Mouse (Mus musculus) lung, embryonic 15.5 days (tissue): ENCODE data around the gene Clybl. TPM values are rescaled to one million over a fixed set of nuclear protein-coding genes. Genes with fewer than 3 reads are reported as not detected.

Source experiments
- ATAC-seq: fragments of 200-750 bp; cut with Nextera tagmentation; 2 replicates; pipeline ENCODE4 v1.8.0; 2017; ENCODE audit warnings: moderate number of reproducible peaks, borderline replicate concordance; ENCODE audit not compliant: low FRiP score, low TSS enrichment; ENCODE audit errors: extremely low read depth
- H3K27ac ChIP-seq: fragments of 300-500 bp; sonication (generic); 2 replicates; pipeline ENCODE4 v1.5.1; 2015; ENCODE audit warnings: moderate library complexity, mild to moderate bottlenecking, inconsistent platforms
- H3K27me3 ChIP-seq: fragments of 300-500 bp; sonication (generic); 2 replicates; pipeline ENCODE4 v1.6.1; 2015; ENCODE audit warnings: inconsistent platforms
- H3K36me3 ChIP-seq: fragments of 300-500 bp; sonication (generic); 2 replicates; pipeline ENCODE4 v1.6.1; 2015; ENCODE audit warnings: inconsistent platforms
- H3K4me1 ChIP-seq: fragments of 300-500 bp; sonication (generic); 2 replicates; pipeline ENCODE4 v1.6.1; 2015; ENCODE audit warnings: inconsistent platforms
- H3K4me2 ChIP-seq: fragments of 300-500 bp; sonication (generic); 2 replicates; pipeline ENCODE4 v1.6.1; 2015; ENCODE audit warnings: inconsistent platforms, mild to moderate bottlenecking, moderate library complexity
- H3K4me3 ChIP-seq: fragments of 300-500 bp; sonication (generic); 2 replicates; pipeline ENCODE4 v1.5.1; 2015; ENCODE audit warnings: mild to moderate bottlenecking, inconsistent platforms
- H3K9ac ChIP-seq: fragments of 300-500 bp; sonication (generic); 2 replicates; pipeline ENCODE4 v1.6.1; 2015; ENCODE audit warnings: inconsistent platforms
- H3K9me3 ChIP-seq: fragments of 300-500 bp; sonication (generic); 2 replicates; pipeline ENCODE4 v1.6.1; 2016; ENCODE audit warnings: inconsistent platforms
- WGBS: fragments of 180-500 bp; shearing (Covaris S2); methylation state at CpG from one replicate; pipeline ENCODE4 v1.1.7; 2015; 5-methylcytosine and 5-hydroxymethylcytosine counted together
- polyA plus RNA-seq: library from polyadenylated mRNA; unstranded; fragments of >200 nt; fragmentation: Nextera tagmentation; extraction: Ambion mirVana; gene quantifications from 2 replicates; pipeline ENCODE4 v1.2.1, GENCODE M21; 2015

Clybl gene
- polyA plus RNA-seq, 1 experiment from 2014 or later = 20.4 TPM

- 74% methylated on average over 4 of the region's 4 CpGs for WGBS
- H3K27ac ChIP-seq = no peak overlapping the region
- H3K36me3 ChIP-seq = no peaks in the 10 kb centered on the region
- H3K9ac ChIP-seq = no peak overlapping the region
- no peak for ATAC-seq
- no peaks in the 10 kb centered on the region for H3K4me1 ChIP-seq
- H3K9me3 ChIP-seq = no peaks in the 10 kb centered on the region
- H3K4me2 ChIP-seq = no peak overlapping the region
- H3K4me3 ChIP-seq = no peak overlapping the region
- no peaks in the 10 kb centered on the region for H3K27me3 ChIP-seq
Measured at GRCm38 (mm10) chr14:122357316-122357715, 175.8 kb downstream of the Clybl start.

- no peak overlapping the region for H3K27ac ChIP-seq
- WGBS = 80% methylated on average over 3 of the region's 3 CpGs
- ATAC-seq = no peak
- no peak overlapping the region for H3K4me2 ChIP-seq
- H3K9ac ChIP-seq = no peak overlapping the region
- no peaks in the 10 kb centered on the region for H3K27me3 ChIP-seq
- H3K9me3 ChIP-seq = no peaks in the 10 kb centered on the region
- H3K4me1 ChIP-seq = no peaks in the 10 kb centered on the region
- H3K36me3 ChIP-seq = no peaks in the 10 kb centered on the region
- H3K4me3 ChIP-seq = no peak overlapping the region
Measured at GRCm38 (mm10) chr14:122358592-122358991, 177.1 kb downstream of the Clybl start.

GRCm38 (mm10) chr14:122359136-122359905 lies 177.8 kb downstream of the Clybl start:
- Histone ChIP-seq H3K4me2 (no peak overlapping the region), H3K27me3 (0 out of 2 replicates have a peak, but pooled peaks cover 4% of the 10 kb centered on the region), H3K4me3 (no peak overlapping the region), H3K27ac (no peak overlapping the region), H3K36me3 (no peaks in the 10 kb centered on the region), H3K4me1 (no peaks in the 10 kb centered on the region), H3K9ac (no peak overlapping the region), H3K9me3 (no peaks in the 10 kb centered on the region)
- WGBS = 80% methylated on average over 23 of the region's 23 CpGs
- no peak for ATAC-seq

GRCm38 (mm10) chr14:122361807-122362206 lies 180.3 kb downstream of the Clybl start:
- H3K27me3 ChIP-seq = peaks cover 5% of the 10 kb centered on the region; the same call in 1 of the 2 replicates
- no peaks in the 10 kb centered on the region for H3K9me3 ChIP-seq
- H3K9ac ChIP-seq = no peak overlapping the region
- H3K4me1 ChIP-seq = no peaks in the 10 kb centered on the region
- no peak for ATAC-seq
- no peak overlapping the region for H3K4me2 ChIP-seq
- no peaks in the 10 kb centered on the region for H3K36me3 ChIP-seq
- no peak overlapping the region for H3K4me3 ChIP-seq
- H3K27ac ChIP-seq = no peak overlapping the region
- WGBS = 71% methylated on average over 9 of the region's 9 CpGs

- no peaks in the 10 kb centered on the region for H3K9me3 ChIP-seq
- no peak overlapping the region for H3K4me3 ChIP-seq
- no peak overlapping the region for H3K27ac ChIP-seq
- H3K4me1 ChIP-seq = no peaks in the 10 kb centered on the region
- WGBS = 11% methylated on average over 6 of the region's 6 CpGs
- peaks cover 5% of the 10 kb centered on the region; the same call in 1 of the 2 replicates for H3K27me3 ChIP-seq
- no peaks in the 10 kb centered on the region for H3K36me3 ChIP-seq
- H3K4me2 ChIP-seq = no peak overlapping the region
- no peak for ATAC-seq
- no peak overlapping the region for H3K9ac ChIP-seq
Measured at GRCm38 (mm10) chr14:122363156-122363555, 181.7 kb downstream of the Clybl start.

- Histone ChIP-seq H3K4me3 (no peak overlapping the region), H3K9ac (no peak overlapping the region), H3K4me2 (no peak overlapping the region), H3K27ac (no peak overlapping the region), H3K9me3 (no peaks in the 10 kb centered on the region), H3K4me1 (no peaks in the 10 kb centered on the region), H3K36me3 (no peaks in the 10 kb centered on the region), H3K27me3 (peaks cover 5% of the 10 kb centered on the region; the same call in 1 of the 2 replicates)
- WGBS = 90% methylated on average over 3 of the region's 3 CpGs
- no peak for ATAC-seq
Measured at GRCm38 (mm10) chr14:122364026-122364425, 182.5 kb downstream of the Clybl start.

GRCm38 (mm10) chr14:122367252-122367868 lies 185.9 kb downstream of the Clybl start:
- Histone ChIP-seq H3K9ac (no peak overlapping the region), H3K9me3 (no peaks in the 10 kb centered on the region), H3K4me2 (no peak overlapping the region), H3K27ac (no peak overlapping the region), H3K4me3 (no peak overlapping the region), H3K36me3 (no peaks in the 10 kb centered on the region), H3K4me1 (no peaks in the 10 kb centered on the region), H3K27me3 (peaks cover 9% of the 10 kb centered on the region; the same call in 1 of the 2 replicates)
- 79% methylated on average over 28 of the region's 28 CpGs for WGBS
- ATAC-seq = no peak

- no peaks in the 10 kb centered on the region for H3K4me1 ChIP-seq
- no peak overlapping the region for H3K9ac ChIP-seq
- no peak for ATAC-seq
- H3K4me3 ChIP-seq = no peak overlapping the region
- no peaks in the 10 kb centered on the region for H3K9me3 ChIP-seq
- no peak overlapping the region for H3K27ac ChIP-seq
- WGBS = 83% methylated on average over 3 of the region's 3 CpGs
- H3K36me3 ChIP-seq = no peaks in the 10 kb centered on the region
- H3K27me3 ChIP-seq = peaks cover 13% of the 10 kb centered on the region; the same call in 1 of the 2 replicates
- H3K4me2 ChIP-seq = no peak overlapping the region
Measured at GRCm38 (mm10) chr14:122367882-122368418, 186.4 kb downstream of the Clybl start.

- H3K36me3 ChIP-seq = no peaks in the 10 kb centered on the region
- H3K4me3 ChIP-seq = no peak overlapping the region
- H3K9me3 ChIP-seq = no peaks in the 10 kb centered on the region
- 77% methylated on average over 8 of the region's 8 CpGs for WGBS
- no peak overlapping the region for H3K4me2 ChIP-seq
- peaks cover 18% of the 10 kb centered on the region; the same call in 1 of the 2 replicates for H3K27me3 ChIP-seq
- H3K27ac ChIP-seq = no peak overlapping the region
- H3K9ac ChIP-seq = no peak overlapping the region
- H3K4me1 ChIP-seq = no peaks in the 10 kb centered on the region
- ATAC-seq = no peak
Measured at GRCm38 (mm10) chr14:122368501-122368900, 187.0 kb downstream of the Clybl start.

GRCm38 (mm10) chr14:122371979-122372378 lies 190.5 kb downstream of the Clybl start:
- Histone ChIP-seq H3K9me3 (no peaks in the 10 kb centered on the region), H3K9ac (no peak overlapping the region), H3K27me3 (peaks cover 17% of the 10 kb centered on the region; the same call in 1 of the 2 replicates), H3K36me3 (no peaks in the 10 kb centered on the region), H3K4me1 (no peaks in the 10 kb centered on the region), H3K27ac (no peak overlapping the region), H3K4me2 (no peak overlapping the region), H3K4me3 (no peak overlapping the region)
- WGBS = 61% methylated on average over 5 of the region's 5 CpGs
- no peak for ATAC-seq

GRCm38 (mm10) chr14:122373458-122373857 lies 192.0 kb downstream of the Clybl start:
- no peaks in the 10 kb centered on the region for H3K9me3 ChIP-seq
- no peak overlapping the region for H3K9ac ChIP-seq
- H3K27me3 ChIP-seq = peaks cover 17% of the 10 kb centered on the region; the same call in 1 of the 2 replicates
- no peak overlapping the region for H3K4me2 ChIP-seq
- WGBS = 41% methylated on average over 19 of the region's 19 CpGs
- no peak for ATAC-seq
- no peak overlapping the region for H3K4me3 ChIP-seq
- no peak overlapping the region for H3K27ac ChIP-seq
- no peaks in the 10 kb centered on the region for H3K36me3 ChIP-seq
- H3K4me1 ChIP-seq = no peaks in the 10 kb centered on the region
